Mouse (Mus musculus): ENCODE data around the gene Hspb8. TPM values are rescaled to one million over a fixed set of nuclear protein-coding genes. Genes with fewer than 3 reads are reported as not detected.

Hspb8 gene
- polyA plus RNA-seq, 1 experiment from 2014 or later, result 18.9 TPM

DNA sequence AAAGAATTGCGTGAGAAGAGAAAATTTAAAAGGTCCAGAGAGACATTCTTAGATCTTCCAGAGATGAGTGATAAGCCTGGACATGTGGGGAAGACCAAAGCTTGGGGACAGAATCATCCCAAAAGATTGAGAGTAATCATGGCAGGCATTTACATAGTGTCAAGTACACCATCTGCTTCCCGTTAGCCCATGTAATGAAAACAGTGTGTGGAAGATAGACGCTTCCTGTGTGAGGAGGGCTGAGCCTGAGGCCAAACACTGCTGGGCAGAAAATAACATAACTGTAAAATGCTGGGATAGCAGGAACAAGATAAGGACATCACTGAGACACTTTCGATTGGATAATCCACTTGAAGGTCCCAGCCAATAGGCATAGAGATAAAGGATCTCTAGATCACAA is 61.9 kb downstream of the Hspb8 start:
- Histone ChIP-seq H3K4me2 (ENCODE audit: low read depth, low read length) (no peak overlapping the region), H3K9ac (ENCODE audit: low read length) (no peak overlapping the region), H3K36me3 (ENCODE audit: control insufficient read depth, insufficient read depth, low read length) (no peaks in the 10 kb centered on the region), H3K9me3 (ENCODE audit: control insufficient read depth, low read length) (peaks cover 3% of the 10 kb centered on the region; the same call in 1 of the 2 replicates), H3K27ac (ENCODE audit: low read length) (no peak overlapping the region), H3K27me3 (ENCODE audit: control insufficient read depth, insufficient read depth, low read depth, low read length) (no peaks in the 10 kb centered on the region), H3K4me1 (replicated peaks; ENCODE audit: control insufficient read depth, insufficient read depth, low read length) (no peaks in the 10 kb centered on the region), H3K4me3 (ENCODE audit: low read length) (no peak overlapping the region)
- 46% methylated on average over 4 of the region's 4 CpGs for WGBS
- no peak for ATAC-seq (ENCODE audit: low read depth)

Other genes starting within 250 kb of the Hspb8 start
- 2.4 and 2.5 TPM in 2 replicates for gene Ccdc60, start 133.9 kb downstream of the Hspb8 start, polyA plus RNA-seq (2015; fragmentation: Nextera tagmentation; extraction: Ambion mirVana)
- gene Srrm4, start 169.0 kb upstream of the Hspb8 start, polyA plus RNA-seq (2015; fragmentation: Nextera tagmentation; extraction: Ambion mirVana), result 0.20 and 0.58 TPM in 2 replicates

Measured in lung, embryonic 16.5 days (tissue).